Mouse (Mus musculus) lung, postnatal 0 days (tissue): Measurements from ENCODE around the gene Zdhhc14.

ENCODE experiments used
- CTCF ChIP-seq: IDR thresholded peaks from 2 replicates; pipeline ENCODE4 v1.5.1; 2016; ENCODE audit warnings: antibody characterized with exemption, mild to moderate bottlenecking
- EP300 ChIP-seq: IDR thresholded peaks from 2 replicates; pipeline ENCODE4 v1.6.1; 2016; ENCODE audit warnings: antibody characterized with exemption, mild to moderate bottlenecking, control low read depth

- TF ChIP-seq CTCF (no peak), EP300 (no peak)
Measured at GRCm38 (mm10) chr17:5623181-5623580, 130.8 kb downstream of the Zdhhc14 start.
